Mouse (Mus musculus) brain, embryonic 14.5 days (tissue): ENCODE results near the gene Neu1.

ENCODE experiments used
- CTCF ChIP-seq: fragments of 200-500 bp; IDR thresholded peaks from 2 replicates; pipeline ENCODE4 v1.5.1; 2012; ENCODE audit warnings: inconsistent platforms, mild to moderate bottlenecking, moderate library complexity, borderline replicate concordance; ENCODE audit not compliant: insufficient read depth, insufficient read length; ENCODE audit errors: extremely low read depth
- POLR2A ChIP-seq: fragments of 200-500 bp; IDR thresholded peaks from 2 replicates; pipeline ENCODE4 v1.6.1; 2012; ENCODE audit warnings: mild to moderate bottlenecking, inconsistent platforms, borderline replicate concordance; ENCODE audit not compliant: poor library complexity, insufficient read depth, insufficient read length, severe bottlenecking; ENCODE audit errors: extremely low read depth

GRCm38 (mm10) chr17:34934031-34934430 lies 3.0 kb downstream of the Neu1 start:
- TF ChIP-seq CTCF (no peak), POLR2A (no peak)
